Mouse (Mus musculus) neural tube, embryonic 10.5 days (tissue): ENCODE data around the gene Sf3b5.
"Not testable (repeated sequence)": the region's sequence is repeated elsewhere in the genome, so short reads cannot be mapped to it uniquely, and the experiment has no call there.

Experiments
- DNase-seq: peaks from one replicate; pipeline ENCODE4 v3.0.0-alpha.2; 2017; ENCODE audit warnings: low spot score; ENCODE audit errors: extremely low spot score

Gene Sf3b5

GRCm38 (mm10) chr10:13007876-13008736 lies 3.0 kb downstream of the Sf3b5 start:
- DNase-seq: peak; percentile 94

DNA sequence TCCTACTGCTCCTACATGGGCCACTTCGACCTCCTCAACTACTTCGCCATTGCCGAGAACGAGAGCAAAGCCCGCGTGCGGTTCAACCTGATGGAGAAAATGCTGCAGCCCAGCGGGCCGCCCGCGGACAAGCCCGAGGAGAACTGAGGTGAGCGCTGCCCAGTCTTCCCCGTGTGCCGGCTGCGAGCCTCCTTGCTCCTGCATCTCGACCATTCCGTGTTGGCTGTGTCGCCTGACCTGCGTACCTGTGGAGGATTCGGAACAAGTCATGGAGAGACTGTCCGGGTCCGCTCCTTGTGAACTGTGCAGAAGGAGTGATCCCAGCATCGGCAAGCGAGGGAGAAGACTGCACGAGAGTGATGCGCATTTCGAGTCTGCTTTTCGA lies 3.6 kb downstream of the Sf3b5 start:
- no peak for DNase-seq

GRCm38 (mm10) chr10:13014026-13014425 lies 8.9 kb downstream of the Sf3b5 start:
- no peak for DNase-seq

GRCm38 (mm10) chr10:13016573-13016972 lies 11.4 kb downstream of the Sf3b5 start:
- DNase-seq: no peak

- DNase-seq: peak; percentile 36
Observed at GRCm38 (mm10) chr10:13018510-13018909, 13.4 kb downstream of the Sf3b5 start.

GRCm38 (mm10) chr10:13019026-13019425 lies 13.9 kb downstream of the Sf3b5 start:
- DNase-seq: no peak

GRCm38 (mm10) chr10:13022103-13022502 lies 17.0 kb downstream of the Sf3b5 start:
- no peak for DNase-seq

GRCm38 (mm10) chr10:13023985-13024384 lies 18.8 kb downstream of the Sf3b5 start:
- not testable (repeated sequence) for DNase-seq

GRCm38 (mm10) chr10:13027702-13028101 lies 22.6 kb downstream of the Sf3b5 start:
- no peak for DNase-seq

- DNase-seq: no peak
Observed at GRCm38 (mm10) chr10:13028215-13028614, 23.1 kb downstream of the Sf3b5 start.

- DNase-seq: no peak
Observed at GRCm38 (mm10) chr10:13029416-13029815, 24.3 kb downstream of the Sf3b5 start.

GRCm38 (mm10) chr10:13035270-13035669 lies 30.1 kb downstream of the Sf3b5 start:
- DNase-seq: no peak

GRCm38 (mm10) chr10:13039637-13040174 lies 34.6 kb downstream of the Sf3b5 start:
- no peak for DNase-seq

GRCm38 (mm10) chr10:13044659-13045058 lies 39.5 kb downstream of the Sf3b5 start:
- DNase-seq: no peak

GRCm38 (mm10) chr10:13047816-13048215 lies 42.7 kb downstream of the Sf3b5 start:
- DNase-seq: no peak

DNA sequence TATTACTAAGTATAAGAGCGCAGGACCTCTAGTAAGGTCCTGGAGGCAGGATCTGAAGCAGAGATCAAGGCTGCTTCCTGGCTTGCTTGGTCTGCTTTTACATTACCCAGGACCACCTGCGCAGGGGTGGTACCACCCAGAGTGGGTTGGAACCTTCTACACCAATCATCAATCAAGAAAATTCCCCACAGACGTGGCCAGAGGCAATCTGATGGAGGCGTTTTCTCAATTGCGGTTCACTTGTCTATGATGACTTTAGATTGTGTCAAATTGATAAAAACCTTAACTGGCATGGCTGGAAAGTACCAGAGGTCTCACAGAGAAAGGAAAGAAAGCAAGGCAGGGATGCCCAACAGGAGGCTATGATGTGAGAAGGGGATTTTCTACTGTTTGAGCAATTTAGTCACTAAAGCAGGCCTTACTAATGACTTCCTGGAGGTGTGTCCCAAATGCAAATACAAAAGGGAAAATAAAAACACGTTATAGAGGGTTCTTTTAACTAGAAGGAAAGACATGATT lies 51.8 kb downstream of the Sf3b5 start:
- DNase-seq: no peak
